Mouse (Mus musculus): ENCODE results near the gene Sh3kbp1. TPM values are rescaled to one million over a fixed set of nuclear protein-coding genes. Genes with fewer than 3 reads are reported as not detected.

Sh3kbp1 gene
- polyA plus RNA-seq, 1 experiment from 2014 or later, result 36.9 TPM

GRCm38 (mm10) chrX:159932027-159932426, 305.0 kb downstream of the Sh3kbp1 start:
- no peak overlapping the region for H3K9ac ChIP-seq
- WGBS, result 91% methylated on average over 1 of the region's 1 CpGs
- H3K9me3 ChIP-seq, result no peaks in the 10 kb centered on the region
- H3K36me3 ChIP-seq, result no peaks in the 10 kb centered on the region
- peaks cover 32% of the 10 kb centered on the region for H3K27me3 ChIP-seq
- no peak overlapping the region for H3K4me2 ChIP-seq
- H3K4me1 ChIP-seq, result no peaks in the 10 kb centered on the region
- ATAC-seq (ENCODE audit: insufficient number of reproducible peaks, insufficient read depth, low FRiP score, low TSS enrichment, low read depth), result no peak
- no peak overlapping the region for H3K4me3 ChIP-seq
- H3K27ac ChIP-seq, result no peak overlapping the region

GRCm38 (mm10) chrX:159942569-159942968, 315.5 kb downstream of the Sh3kbp1 start:
- no peak overlapping the region for H3K9ac ChIP-seq
- WGBS, result 71% methylated on average over 2 of the region's 2 CpGs
- no peak overlapping the region for H3K4me2 ChIP-seq
- no peak for ATAC-seq (ENCODE audit: insufficient number of reproducible peaks, insufficient read depth, low FRiP score, low TSS enrichment, low read depth)
- H3K27me3 ChIP-seq, result peaks cover 24% of the 10 kb centered on the region
- H3K9me3 ChIP-seq, result no peaks in the 10 kb centered on the region
- no peaks in the 10 kb centered on the region for H3K4me1 ChIP-seq
- no peak overlapping the region for H3K27ac ChIP-seq
- H3K4me3 ChIP-seq, result no peak overlapping the region
- no peaks in the 10 kb centered on the region for H3K36me3 ChIP-seq

DNA sequence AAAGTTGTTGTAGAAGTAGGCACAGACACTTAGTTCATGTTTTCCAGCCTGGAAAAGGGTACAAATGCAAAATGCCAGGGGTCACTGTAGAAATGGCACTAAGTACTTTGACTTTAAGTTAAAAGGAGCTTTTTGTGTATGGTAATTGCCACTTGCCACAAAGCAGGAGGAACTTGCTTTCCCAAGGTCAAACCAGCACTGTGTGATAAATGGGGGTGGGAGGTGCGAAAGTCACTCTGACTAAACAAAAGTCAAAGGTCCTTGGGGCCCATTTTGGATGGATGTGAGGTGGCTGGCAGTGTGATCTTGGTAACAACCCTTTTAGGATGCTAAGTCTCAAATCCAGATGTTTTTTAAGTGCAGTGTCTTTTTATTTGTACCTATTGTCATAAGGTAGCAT, 316.5 kb downstream of the Sh3kbp1 start:
- ATAC-seq (ENCODE audit: insufficient number of reproducible peaks, insufficient read depth, low FRiP score, low TSS enrichment, low read depth), result no peak
- H3K4me1 ChIP-seq, result no peaks in the 10 kb centered on the region
- no peak overlapping the region for H3K4me3 ChIP-seq

DNA sequence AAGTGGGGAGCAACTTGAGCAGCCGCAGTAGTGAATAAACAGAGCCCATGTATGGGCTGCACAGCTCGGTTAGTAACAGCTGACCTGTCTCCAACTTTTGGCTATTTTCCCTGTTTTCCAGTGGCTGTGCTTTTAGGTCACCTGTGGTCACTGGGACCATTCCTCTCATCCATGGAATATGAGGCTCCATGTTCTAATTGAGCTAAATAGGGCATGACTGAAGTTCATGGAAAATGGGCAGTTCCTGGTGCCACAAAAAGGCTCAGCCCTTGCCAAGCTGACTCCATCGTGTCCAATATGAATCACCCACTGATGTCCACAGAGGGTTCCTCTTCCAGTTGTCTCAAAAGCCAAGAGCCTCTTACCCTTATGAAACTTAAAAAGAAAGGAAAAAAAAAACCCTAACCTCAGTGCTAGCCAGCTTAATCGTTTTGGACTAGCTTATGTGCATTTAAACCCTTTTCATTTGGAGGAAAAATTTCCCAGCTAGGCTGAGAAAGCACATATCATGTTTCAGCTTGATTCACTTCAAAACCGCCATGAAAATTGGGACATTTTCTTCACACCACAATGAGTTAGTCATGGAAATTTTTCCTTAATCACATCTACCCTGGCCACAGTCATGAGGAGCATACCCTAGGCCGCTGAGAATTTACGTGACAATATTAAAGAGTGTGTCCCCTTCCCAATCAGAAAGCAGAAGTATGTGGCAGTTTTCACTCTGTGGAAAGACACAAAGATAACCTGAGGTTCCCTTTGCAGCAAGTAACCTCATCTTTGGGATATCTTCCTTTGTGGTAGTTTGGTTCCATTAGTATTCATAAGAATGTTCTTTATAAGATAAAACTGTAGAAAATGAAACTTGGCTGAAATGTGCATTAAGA, 326.7 kb downstream of the Sh3kbp1 start:
- Histone ChIP-seq H3K9ac (no peak overlapping the region), H3K27me3 (peaks cover 75% of the 10 kb centered on the region), H3K36me3 (no peaks in the 10 kb centered on the region), H3K4me3 (no peak overlapping the region), H3K9me3 (no peaks in the 10 kb centered on the region), H3K27ac (no peak overlapping the region), H3K4me1 (no peaks in the 10 kb centered on the region; the same call in 1 of the 2 replicates), H3K4me2 (no peak overlapping the region)
- no peak for ATAC-seq (ENCODE audit: insufficient number of reproducible peaks, insufficient read depth, low FRiP score, low TSS enrichment, low read depth)
- WGBS, result 56% methylated on average over 7 of the region's 7 CpGs

More for the DNA sequence above, 316.5 kb downstream of the Sh3kbp1 start:
- no peaks in the 10 kb centered on the region for H3K9me3 ChIP-seq
- H3K36me3 ChIP-seq, result no peaks in the 10 kb centered on the region
- no peak overlapping the region for H3K4me2 ChIP-seq
- no peak overlapping the region for H3K9ac ChIP-seq
- WGBS, result 79% methylated on average over 1 of the region's 1 CpGs
- H3K27ac ChIP-seq, result no peak overlapping the region
- H3K27me3 ChIP-seq, result peaks cover 28% of the 10 kb centered on the region

GRCm38 (mm10) chrX:159954430-159954779, 327.3 kb downstream of the Sh3kbp1 start:
- Histone ChIP-seq H3K27ac (no peak overlapping the region), H3K4me1 (no peaks in the 10 kb centered on the region; the same call in 1 of the 2 replicates), H3K4me2 (no peak overlapping the region), H3K36me3 (no peaks in the 10 kb centered on the region), H3K27me3 (peaks cover 74% of the 10 kb centered on the region), H3K9me3 (no peaks in the 10 kb centered on the region), H3K9ac (no peak overlapping the region), H3K4me3 (no peak overlapping the region)
- WGBS, result 77% methylated on average over 4 of the region's 4 CpGs
- no peak for ATAC-seq (ENCODE audit: insufficient number of reproducible peaks, insufficient read depth, low FRiP score, low TSS enrichment, low read depth)

DNA sequence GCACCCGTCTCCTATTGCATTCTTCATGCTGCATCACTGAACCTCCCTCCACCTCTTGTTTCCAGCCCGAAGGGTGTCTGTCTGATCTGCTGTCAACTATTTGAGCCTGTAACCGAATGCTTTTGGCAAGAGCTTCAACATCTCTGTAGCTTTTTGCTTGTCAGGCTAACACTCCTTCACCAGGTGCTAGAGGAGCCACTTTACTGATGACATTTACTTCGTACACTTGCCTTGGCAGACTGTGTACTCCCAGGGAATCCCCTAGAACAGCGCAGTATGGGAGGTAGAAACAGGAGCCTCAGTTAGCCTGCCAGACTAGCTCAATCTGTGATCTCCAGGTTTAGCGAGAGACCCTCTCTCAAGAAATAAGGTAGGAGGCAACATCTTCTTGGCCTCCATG, 328.4 kb downstream of the Sh3kbp1 start:
- ATAC-seq (ENCODE audit: insufficient number of reproducible peaks, insufficient read depth, low FRiP score, low TSS enrichment, low read depth), result no peak
- 76% methylated on average over 6 of the region's 6 CpGs for WGBS
- Histone ChIP-seq H3K36me3 (no peaks in the 10 kb centered on the region), H3K4me3 (no peak overlapping the region), H3K27me3 (peaks cover 66% of the 10 kb centered on the region), H3K4me1 (no peaks in the 10 kb centered on the region; the same call in 1 of the 2 replicates), H3K27ac (no peak overlapping the region), H3K4me2 (no peak overlapping the region), H3K9me3 (no peaks in the 10 kb centered on the region), H3K9ac (no peak overlapping the region)

DNA sequence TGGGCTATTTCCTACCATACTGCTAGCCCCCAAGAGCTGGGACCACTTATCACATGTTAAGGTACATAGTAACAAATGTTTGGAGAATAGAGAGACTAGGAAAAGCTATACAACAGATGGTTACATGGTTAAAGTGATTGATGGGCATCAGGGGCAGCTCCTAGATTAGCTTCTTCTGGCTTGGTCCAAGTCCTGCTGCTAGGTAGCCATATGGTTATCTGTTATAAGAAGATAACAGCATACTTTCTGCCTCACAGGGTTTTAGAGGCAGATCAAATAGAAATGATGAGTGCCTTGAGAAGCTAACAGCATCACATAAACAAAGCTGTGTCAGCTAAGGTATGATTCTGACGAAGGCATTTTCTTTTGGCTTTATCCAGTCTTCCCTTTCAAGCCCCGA, 334.3 kb downstream of the Sh3kbp1 start:
- Histone ChIP-seq H3K4me3 (no peak overlapping the region), H3K27me3 (peaks cover 55% of the 10 kb centered on the region), H3K9me3 (no peaks in the 10 kb centered on the region), H3K27ac (no peak overlapping the region), H3K4me1 (no peaks in the 10 kb centered on the region), H3K9ac (no peak overlapping the region), H3K36me3 (no peaks in the 10 kb centered on the region), H3K4me2 (no peak overlapping the region)
- no peak for ATAC-seq (ENCODE audit: insufficient number of reproducible peaks, insufficient read depth, low FRiP score, low TSS enrichment, low read depth)
- 92% methylated on average over 2 of the region's 2 CpGs for WGBS

GRCm38 (mm10) chrX:159963273-159963672, 336.2 kb downstream of the Sh3kbp1 start:
- H3K9ac ChIP-seq, result no peak overlapping the region
- no peaks in the 10 kb centered on the region for H3K4me1 ChIP-seq
- no peak overlapping the region for H3K27ac ChIP-seq
- no peak for ATAC-seq (ENCODE audit: insufficient number of reproducible peaks, insufficient read depth, low FRiP score, low TSS enrichment, low read depth)
- H3K4me2 ChIP-seq, result no peak overlapping the region
- H3K36me3 ChIP-seq, result no peaks in the 10 kb centered on the region
- H3K27me3 ChIP-seq, result peaks cover 46% of the 10 kb centered on the region
- no peaks in the 10 kb centered on the region for H3K9me3 ChIP-seq
- H3K4me3 ChIP-seq, result no peak overlapping the region
- WGBS, result 25% methylated on average over 4 of the region's 4 CpGs

DNA sequence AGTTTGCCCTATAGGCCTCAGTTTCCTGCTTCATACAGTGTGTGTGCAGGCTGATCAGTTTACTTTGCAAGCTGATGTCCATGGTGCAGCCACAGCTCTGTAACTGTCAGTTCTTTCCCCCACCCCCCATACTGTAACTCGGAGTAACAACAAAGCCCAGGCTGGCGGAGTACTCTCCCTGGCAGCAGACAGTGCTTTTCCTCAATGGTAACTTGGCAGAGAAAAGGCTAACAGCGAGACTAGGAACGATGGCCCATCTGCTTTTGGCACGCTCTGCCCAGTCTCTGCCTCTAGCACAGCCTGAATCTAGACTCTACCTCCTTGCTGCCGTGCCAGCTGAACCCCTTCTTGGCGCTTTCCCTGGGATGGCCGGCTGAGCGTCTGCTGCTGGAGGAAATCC, 336.9 kb downstream of the Sh3kbp1 start:
- WGBS, result 88% methylated on average over 9 of the region's 9 CpGs
- ATAC-seq (ENCODE audit: insufficient number of reproducible peaks, insufficient read depth, low FRiP score, low TSS enrichment, low read depth), result no peak

GRCm38 (mm10) chrX:159969025-159969424, 342.0 kb downstream of the Sh3kbp1 start:
- no peaks in the 10 kb centered on the region for H3K9me3 ChIP-seq
- no peak overlapping the region for H3K4me2 ChIP-seq
- 87% methylated on average over 2 of the region's 2 CpGs for WGBS
- no peak overlapping the region for H3K9ac ChIP-seq
- H3K4me1 ChIP-seq, result no peaks in the 10 kb centered on the region
- no peak overlapping the region for H3K27ac ChIP-seq
- H3K36me3 ChIP-seq, result no peaks in the 10 kb centered on the region
- ATAC-seq (ENCODE audit: insufficient number of reproducible peaks, insufficient read depth, low FRiP score, low TSS enrichment, low read depth), result no peak
- H3K27me3 ChIP-seq, result peaks cover 57% of the 10 kb centered on the region
- H3K4me3 ChIP-seq, result no peak overlapping the region

More for the DNA sequence above, 336.9 kb downstream of the Sh3kbp1 start:
- H3K9me3 ChIP-seq, result no peaks in the 10 kb centered on the region
- no peaks in the 10 kb centered on the region for H3K36me3 ChIP-seq
- no peaks in the 10 kb centered on the region for H3K4me1 ChIP-seq
- peaks cover 51% of the 10 kb centered on the region for H3K27me3 ChIP-seq
- H3K4me3 ChIP-seq, result no peak overlapping the region
- H3K9ac ChIP-seq, result no peak overlapping the region
- H3K27ac ChIP-seq, result no peak overlapping the region
- no peak overlapping the region for H3K4me2 ChIP-seq

GRCm38 (mm10) chrX:159971091-159971779, 344.2 kb downstream of the Sh3kbp1 start:
- Histone ChIP-seq H3K4me1 (no peaks in the 10 kb centered on the region), H3K4me3 (no peak overlapping the region), H3K27ac (no peak overlapping the region), H3K4me2 (no peak overlapping the region), H3K27me3 (peaks cover 42% of the 10 kb centered on the region), H3K36me3 (no peaks in the 10 kb centered on the region), H3K9ac (no peak overlapping the region), H3K9me3 (no peaks in the 10 kb centered on the region)
- no peak for ATAC-seq (ENCODE audit: insufficient number of reproducible peaks, insufficient read depth, low FRiP score, low TSS enrichment, low read depth)
- WGBS, result 46% methylated on average over 3 of the region's 3 CpGs

DNA sequence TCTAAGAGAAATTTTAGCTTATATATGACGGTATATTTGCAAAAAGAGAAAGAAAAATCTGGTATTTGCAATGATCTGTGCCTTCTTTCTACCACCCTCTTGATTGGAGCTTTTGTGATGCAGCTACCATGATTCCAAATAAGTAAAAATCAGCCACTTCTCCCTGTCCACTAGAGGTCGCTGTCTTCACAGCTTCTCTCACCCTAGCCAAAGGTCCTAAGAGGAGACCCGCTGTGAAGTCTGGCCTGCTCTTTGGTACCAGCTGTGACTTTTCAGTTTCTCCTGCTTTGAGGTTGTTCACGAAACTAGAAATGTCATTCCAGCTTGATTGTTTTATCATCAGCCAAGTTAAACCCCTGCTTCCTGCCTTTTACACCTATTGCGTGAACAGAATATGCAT, 346.7 kb downstream of the Sh3kbp1 start:
- no peak for ATAC-seq (ENCODE audit: insufficient number of reproducible peaks, insufficient read depth, low FRiP score, low TSS enrichment, low read depth)
- no peak overlapping the region for H3K4me2 ChIP-seq
- WGBS, result 34% methylated on average over 5 of the region's 5 CpGs
- H3K4me1 ChIP-seq, result no peaks in the 10 kb centered on the region
- H3K36me3 ChIP-seq, result no peaks in the 10 kb centered on the region
- H3K9ac ChIP-seq, result no peak overlapping the region
- H3K27me3 ChIP-seq, result peaks cover 34% of the 10 kb centered on the region
- no peak overlapping the region for H3K27ac ChIP-seq
- H3K9me3 ChIP-seq, result no peaks in the 10 kb centered on the region
- H3K4me3 ChIP-seq, result no peak overlapping the region

Measured in embryonic facial prominence, embryonic 13.5 days (tissue).